Mouse (Mus musculus) spleen, adult 2 months (tissue): ENCODE measurements around the gene Fam173a. TPM values are rescaled to one million over a fixed set of nuclear protein-coding genes. Genes with fewer than 3 reads are reported as not detected.

Experiments used
- DNase-seq, 2 experiments: peaks; one replicate each; pipeline versions ENCODE4 v3.0.0 to v3.0.0-alpha.2; 2012 to 2021; ENCODE audit warnings: low spot score in 2 of 2, low read depth in 1 of 2
- H3K27ac ChIP-seq: fragments of 200-500 bp; 2 replicates; pipeline ENCODE4 v1.5.1; 2012; ENCODE audit warnings: low read length, inconsistent platforms; ENCODE audit not compliant: insufficient read depth
- H3K27me3 ChIP-seq: fragments of 200-500 bp; 2 replicates; pipeline ENCODE4 v1.6.1; 2012; ENCODE audit warnings: mild to moderate bottlenecking, moderate library complexity, low read length, inconsistent platforms; ENCODE audit not compliant: control insufficient read depth, insufficient read depth
- H3K36me3 ChIP-seq: fragments of 200-500 bp; 2 replicates; pipeline ENCODE4 v1.6.1; 2012; ENCODE audit warnings: mild to moderate bottlenecking, low read length, inconsistent platforms; ENCODE audit not compliant: control insufficient read depth, insufficient read depth
- H3K4me1 ChIP-seq: fragments of 200-500 bp; 2 replicates; pipeline ENCODE4 v1.6.1; 2011; ENCODE audit warnings: inconsistent platforms; ENCODE audit not compliant: control insufficient read depth, insufficient read depth, insufficient read length
- H3K4me3 ChIP-seq: fragments of 200-500 bp; 2 replicates; pipeline ENCODE4 v1.5.1; 2011; ENCODE audit warnings: mild to moderate bottlenecking, inconsistent platforms; ENCODE audit not compliant: insufficient read depth, insufficient read length; ENCODE audit errors: extremely low read depth
- CTCF ChIP-seq: fragments of 200-500 bp; IDR thresholded peaks from 2 replicates; pipeline ENCODE4 v1.5.1; 2011; ENCODE audit warnings: mild to moderate bottlenecking, inconsistent platforms; ENCODE audit not compliant: insufficient read depth, insufficient read length, insufficient replicate concordance; ENCODE audit errors: extremely low read depth
- POLR2A ChIP-seq: fragments of 200-500 bp; IDR thresholded peaks from 2 replicates; pipeline ENCODE4 v1.6.1; 2011; ENCODE audit warnings: low read depth, low read length, inconsistent platforms
- WGBS: fragments of 180-500 bp; shearing (Covaris S2); methylation state at CpG from one replicate; pipeline ENCODE4 v1.1.7; 2018; 5-methylcytosine and 5-hydroxymethylcytosine counted together
- polyA plus RNA-seq: library from polyadenylated mRNA; depleted of rRNA; stranded (reverse); fragments of >200 nt; gene quantifications from 2 replicates; pipeline ENCODE4 v1.2.3, GENCODE M21; 2012

Fam173a gene
- polyA plus RNA-seq, 1 experiment, result 96.7 TPM

DNA sequence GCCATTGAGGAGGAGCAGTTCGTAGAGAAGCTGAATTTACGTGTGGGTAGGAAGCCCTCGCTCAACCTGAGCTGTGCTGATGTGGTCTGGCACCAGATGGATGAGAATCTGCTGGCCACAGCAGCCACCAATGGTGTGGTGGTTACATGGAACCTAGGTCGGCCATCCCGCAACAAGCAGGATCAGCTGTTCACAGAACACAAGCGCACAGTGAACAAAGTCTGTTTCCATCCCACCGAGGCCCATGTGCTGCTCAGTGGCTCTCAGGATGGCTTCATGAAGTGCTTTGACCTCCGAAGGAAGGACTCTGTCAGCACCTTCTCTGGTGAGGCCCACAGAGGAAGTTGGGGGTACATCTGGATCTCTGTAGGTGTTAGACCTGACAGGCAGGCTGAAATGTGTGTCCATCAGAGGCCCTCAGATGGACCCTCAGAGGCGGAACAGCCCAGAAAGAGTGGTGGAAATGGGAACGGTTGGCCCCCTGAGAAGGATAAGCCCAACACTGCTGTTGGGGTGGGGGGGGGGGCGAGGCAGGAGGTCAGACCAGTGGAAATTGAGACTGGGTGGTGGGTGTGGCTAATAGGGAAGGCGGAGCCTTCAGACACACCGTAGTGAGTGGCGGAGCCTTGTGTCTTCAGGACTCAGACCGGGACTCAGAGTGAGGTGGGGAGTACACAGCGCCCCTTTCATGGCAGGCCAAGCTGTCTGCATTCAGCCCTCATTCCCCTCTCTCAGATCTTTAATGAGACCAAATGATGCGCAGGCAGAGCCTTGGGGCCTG is 31.9 kb upstream of the Fam173a start:
- 79% methylated on average over 17 of the region's 17 CpGs for WGBS
- H3K4me1 ChIP-seq, result peaks cover 20% of the 10 kb centered on the region

DNA sequence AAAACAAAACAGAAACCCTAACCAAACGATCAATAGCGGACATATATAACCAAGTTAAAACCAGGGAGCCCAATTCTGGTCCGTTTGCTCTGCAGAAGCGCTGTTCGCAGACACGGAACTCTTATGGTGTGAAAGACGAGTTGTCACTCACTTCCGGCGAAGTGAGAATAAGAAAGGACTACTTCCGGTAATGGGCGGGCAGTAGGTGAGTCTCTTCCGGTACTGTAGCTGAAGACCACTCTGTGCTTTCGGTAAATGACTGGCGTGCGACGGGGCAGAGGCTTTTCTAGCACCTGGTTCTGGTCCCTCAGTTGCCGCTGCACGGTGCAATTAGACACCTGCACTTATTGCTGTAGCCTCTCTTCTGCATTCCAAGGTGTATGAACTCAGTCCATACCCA is 30.8 kb upstream of the Fam173a start, which contains the start of gene Wdr24:
Gene Wdr24, plus strand, starts transcription at position 176 of the 400 bp plus-strand sequence.
- TF ChIP-seq POLR2A (peak; percentile 60; the same call in 1 of the 2 replicates), CTCF (no peak)
- peak; percentile 69 to 86 for DNase-seq
- Histone ChIP-seq H3K27me3 (peaks cover 3% of the 10 kb centered on the region), H3K4me3 (peak within 1 kb of the TSS; percentile 85), H3K4me1 (peaks cover 14% of the 10 kb centered on the region), H3K36me3 (peaks cover 4% of the 10 kb centered on the region; the same call in 1 of the 2 replicates), H3K27ac (peak within 1 kb of the TSS; percentile 50)
- WGBS, result under 1% methylated on average over 18 of the region's 18 CpGs

More for the DNA sequence above, 31.9 kb upstream of the Fam173a start:
- H3K36me3 ChIP-seq, result peaks cover 4% of the 10 kb centered on the region; the same call in 1 of the 2 replicates
- no peak overlapping the region for H3K4me3 ChIP-seq
- H3K27ac ChIP-seq, result no peak overlapping the region
- H3K27me3 ChIP-seq, result no peaks in the 10 kb centered on the region; the same call in 1 of the 2 replicates
- DNase-seq, result no peak
- TF ChIP-seq CTCF (no peak), POLR2A (no peak)

DNA sequence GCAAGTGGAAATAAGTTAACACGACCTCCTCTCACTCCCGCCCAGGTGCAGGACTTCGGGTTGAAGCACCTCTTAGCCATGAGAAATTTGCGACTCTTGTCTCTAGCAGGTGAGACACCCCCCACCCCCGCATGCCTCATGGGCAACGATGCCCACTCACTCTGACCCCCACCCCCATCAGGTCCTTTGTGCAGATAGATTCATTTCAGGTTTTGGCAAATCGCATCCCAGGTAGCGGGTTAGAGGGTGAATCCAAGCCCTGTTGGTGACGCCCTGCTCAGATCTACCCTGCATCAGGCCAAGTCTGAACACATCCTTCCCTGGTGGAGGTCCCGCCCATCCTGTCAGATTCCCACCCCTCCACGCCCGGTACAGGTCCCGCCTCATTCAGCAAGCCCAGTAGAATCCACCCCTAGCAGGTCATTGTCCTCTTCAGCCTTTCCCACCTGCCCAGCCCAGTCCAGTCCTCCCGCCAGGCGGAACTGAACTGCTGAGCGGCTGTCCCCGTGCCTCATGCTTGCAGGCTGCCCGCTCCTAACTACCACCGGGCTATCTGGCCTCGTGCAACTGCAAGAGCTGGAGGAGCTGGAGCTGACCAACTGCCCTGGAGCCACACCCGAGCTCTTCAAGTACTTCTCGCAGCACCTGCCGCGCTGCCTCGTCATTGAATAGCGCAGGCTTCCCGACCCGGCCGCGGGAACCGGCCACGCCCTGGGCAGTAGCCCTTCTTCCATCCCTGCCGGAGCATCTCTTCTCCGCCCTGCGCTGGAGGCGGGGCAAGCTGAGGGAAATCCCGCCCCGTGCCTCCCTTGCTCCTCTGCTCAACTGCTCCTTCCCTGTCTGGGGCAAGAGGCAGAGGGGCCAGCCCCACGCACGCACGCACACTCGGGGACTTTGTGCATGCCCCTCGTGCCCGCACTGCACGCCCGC is 26.4 kb upstream of the Fam173a start:
- peaks cover 5% of the 10 kb centered on the region for H3K4me1 ChIP-seq
- H3K36me3 ChIP-seq, result no peaks in the 10 kb centered on the region
- no peak overlapping the region for H3K27ac ChIP-seq
- WGBS, result 11% methylated on average over 46 of the region's 46 CpGs
- no peak for DNase-seq
- TF ChIP-seq CTCF, result no peak
- no peak for TF ChIP-seq POLR2A
- no peak overlapping the region for H3K4me3 ChIP-seq
- peaks cover 3% of the 10 kb centered on the region for H3K27me3 ChIP-seq

DNA sequence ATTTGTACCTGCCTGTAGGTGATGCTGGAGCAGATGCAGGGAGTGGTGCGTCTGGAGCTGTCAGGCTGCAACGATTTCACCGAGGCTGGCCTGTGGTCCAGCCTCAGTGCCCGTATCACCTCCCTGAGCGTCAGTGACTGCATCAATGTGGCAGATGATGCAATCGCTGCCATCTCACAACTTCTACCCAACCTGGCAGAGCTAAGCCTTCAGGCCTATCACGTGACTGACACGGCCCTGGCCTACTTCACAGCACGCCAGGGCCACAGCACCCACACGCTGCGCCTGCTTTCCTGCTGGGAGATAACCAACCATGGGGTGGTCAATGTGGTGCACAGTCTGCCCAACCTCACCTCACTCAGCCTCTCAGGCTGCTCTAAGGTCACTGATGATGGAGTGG is 25.0 kb upstream of the Fam173a start:
- Histone ChIP-seq H3K27ac (no peak overlapping the region), H3K27me3 (peaks cover 3% of the 10 kb centered on the region)

DNA sequence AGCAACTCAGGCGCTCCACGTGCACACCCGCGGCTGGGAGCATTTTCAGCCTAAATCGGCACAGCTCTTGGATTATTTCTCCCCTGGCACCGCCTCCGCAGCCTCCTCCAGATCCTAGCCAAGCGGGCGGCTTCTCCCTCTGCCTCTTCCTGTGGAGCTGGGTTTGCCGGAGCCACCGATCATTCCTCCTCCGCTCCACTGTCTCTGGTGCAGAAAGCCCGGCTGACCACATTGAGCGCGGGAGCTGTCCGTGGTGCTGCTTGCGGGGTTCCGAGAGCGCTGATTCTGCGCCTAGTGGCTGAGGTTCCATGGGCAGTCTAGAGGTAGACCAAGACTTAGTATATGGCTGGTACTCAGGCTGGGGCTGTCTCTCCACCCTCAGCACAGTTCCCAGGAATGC is 20.8 kb upstream of the Fam173a start:
- no peak overlapping the region for H3K27ac ChIP-seq
- under 1% methylated on average over 20 of the region's 20 CpGs for WGBS
- no peak for TF ChIP-seq POLR2A
- TF ChIP-seq CTCF, result peak; percentile 53; the same call in 1 of the 2 replicates
- H3K4me1 ChIP-seq, result peaks cover 9% of the 10 kb centered on the region
- no peaks in the 10 kb centered on the region for H3K36me3 ChIP-seq
- H3K27me3 ChIP-seq, result peaks cover 18% of the 10 kb centered on the region
- H3K4me3 ChIP-seq, result no peak overlapping the region
- peak; percentile 37 to 72 for DNase-seq

More for the DNA sequence above, 25.0 kb upstream of the Fam173a start:
- no peaks in the 10 kb centered on the region for H3K36me3 ChIP-seq
- DNase-seq, result no peak
- 77% methylated on average over 11 of the region's 11 CpGs for WGBS
- no peaks in the 10 kb centered on the region for H3K4me1 ChIP-seq
- H3K4me3 ChIP-seq, result no peak overlapping the region
- TF ChIP-seq CTCF (no peak), POLR2A (no peak)

DNA sequence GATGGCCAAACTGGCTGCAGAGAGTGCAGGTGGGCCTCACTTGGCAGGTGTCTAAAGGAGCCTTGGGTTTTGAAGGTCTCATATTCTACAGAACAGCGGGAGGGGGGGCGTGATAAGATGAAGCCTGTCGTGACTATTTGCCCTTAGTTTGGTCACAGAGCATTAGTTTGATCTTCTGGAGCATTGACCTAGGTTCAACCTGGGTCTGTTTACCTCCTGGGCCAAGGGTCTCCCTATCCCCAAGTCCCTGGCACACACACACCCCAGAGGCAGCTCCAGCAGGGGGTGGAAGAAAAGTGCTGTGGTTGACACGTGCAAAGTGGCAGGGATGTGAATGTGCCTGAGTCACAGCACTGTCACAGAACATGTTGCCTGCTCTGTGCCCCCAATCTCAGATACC is 18.2 kb upstream of the Fam173a start:
- Histone ChIP-seq H3K4me1 (peaks cover 9% of the 10 kb centered on the region), H3K27me3 (peaks cover 19% of the 10 kb centered on the region), H3K27ac (no peak overlapping the region), H3K36me3 (no peaks in the 10 kb centered on the region), H3K4me3 (no peak overlapping the region)
- no peak for TF ChIP-seq CTCF
- no peak for TF ChIP-seq POLR2A
- WGBS, result 72% methylated on average over 4 of the region's 4 CpGs
- DNase-seq, result no peak
